Mouse (Mus musculus) ES-E14 (cell line): Measurements from ENCODE around the gene Edem2. TPM values are rescaled to one million over a fixed set of nuclear protein-coding genes. Genes with fewer than 3 reads are reported as not detected.

ENCODE experiments used
- DNase-seq: peaks from one replicate; pipeline ENCODE4 v3.0.0-alpha.2; 2013; ENCODE audit warnings: low read depth, low spot score
- H3K27ac ChIP-seq: 2 replicates; pipeline ENCODE4 v1.5.1; 2012; ENCODE audit warnings: low read depth, mild to moderate bottlenecking, low read length, moderate library complexity, mixed read lengths; ENCODE audit not compliant: poor library complexity, insufficient read depth, severe bottlenecking
- H3K36me3 ChIP-seq: 2 replicates; pipeline ENCODE4 v1.6.1; 2012; ENCODE audit warnings: mild to moderate bottlenecking, low read length, moderate library complexity, mixed read lengths; ENCODE audit not compliant: control insufficient read depth, poor library complexity, insufficient read depth, severe bottlenecking
- H3K4me1 ChIP-seq, 2 experiments: fragments of 150-350 bp in 1 of 2; sonication (generic) in 1 of 2; 2 replicates each; pipeline ENCODE4 v1.6.1; 2012; ENCODE audit warnings: low read length in 2 of 2, mild to moderate bottlenecking in 1 of 2, mixed read lengths in 1 of 2; ENCODE audit not compliant: control insufficient read depth in 2 of 2, insufficient read depth in 2 of 2, poor library complexity in 1 of 2
- H3K4me3 ChIP-seq, 2 experiments: fragments of 150-350 bp in 1 of 2; sonication (generic) in 1 of 2; 2 replicates each; pipeline ENCODE4 v1.5.1; 2012; ENCODE audit warnings: low read length in 2 of 2, low read depth in 1 of 2, mild to moderate bottlenecking in 1 of 2, mixed read lengths in 1 of 2; ENCODE audit not compliant: insufficient read depth in 1 of 2, poor library complexity in 1 of 2, severe bottlenecking in 1 of 2
- H3K9ac ChIP-seq: 2 replicates; pipeline ENCODE4 v1.6.1; 2012; ENCODE audit warnings: low read depth, mild to moderate bottlenecking, low read length, mixed read lengths; ENCODE audit not compliant: poor library complexity, insufficient read depth, severe bottlenecking
- H3K9me3 ChIP-seq: fragments of 150-350 bp; sonication (generic); 2 replicates; pipeline ENCODE4 v1.6.1; 2012; ENCODE audit warnings: low read depth, mild to moderate bottlenecking, low read length; ENCODE audit not compliant: control insufficient read depth, insufficient read depth
- CHD2 ChIP-seq: IDR thresholded peaks from 2 replicates; pipeline ENCODE4 v1.6.1; 2014; ENCODE audit warnings: mild to moderate bottlenecking, low read depth, low read length, inconsistent platforms
- HCFC1 ChIP-seq: IDR thresholded peaks from 2 replicates; pipeline ENCODE4 v1.6.1; 2012; ENCODE audit warnings: low read length, inconsistent platforms, borderline replicate concordance; ENCODE audit not compliant: insufficient read depth
- MAFK ChIP-seq: IDR thresholded peaks from 2 replicates; pipeline ENCODE4 v1.6.1; 2014; ENCODE audit warnings: mild to moderate bottlenecking, low read depth, low read length, inconsistent platforms; ENCODE audit not compliant: insufficient read depth
- ZC3H11A ChIP-seq: IDR thresholded peaks from 2 replicates; pipeline ENCODE4 v1.6.1; 2012; ENCODE audit warnings: low read depth, mild to moderate bottlenecking, inconsistent platforms, low read length, borderline replicate concordance
- ZNF384 ChIP-seq: IDR thresholded peaks from 2 replicates; pipeline ENCODE4 v1.6.1; 2012; ENCODE audit warnings: low read depth, low read length, inconsistent platforms
- in situ Hi-C, 2 experiments: fragments of 600-800 bp; cut with MboI; formaldehyde crosslinking; loops; one replicate each; pipeline ENCODE4 v1.15.1; 2025; ENCODE audit warnings: low sequenced_read_pairs in 2 of 2, inconsistent platforms in 1 of 2; ENCODE audit not compliant: unreplicated experiment in 2 of 2
- total RNA-seq: library from RNA; depleted of rRNA; stranded (reverse); fragments of 300-350 nt; gene quantifications from 2 replicates; pipeline ENCODE4 v1.2.3, GENCODE M21; 2012

Gene Edem2
- total RNA-seq, 1 experiment, result 38.4 TPM

DNA sequence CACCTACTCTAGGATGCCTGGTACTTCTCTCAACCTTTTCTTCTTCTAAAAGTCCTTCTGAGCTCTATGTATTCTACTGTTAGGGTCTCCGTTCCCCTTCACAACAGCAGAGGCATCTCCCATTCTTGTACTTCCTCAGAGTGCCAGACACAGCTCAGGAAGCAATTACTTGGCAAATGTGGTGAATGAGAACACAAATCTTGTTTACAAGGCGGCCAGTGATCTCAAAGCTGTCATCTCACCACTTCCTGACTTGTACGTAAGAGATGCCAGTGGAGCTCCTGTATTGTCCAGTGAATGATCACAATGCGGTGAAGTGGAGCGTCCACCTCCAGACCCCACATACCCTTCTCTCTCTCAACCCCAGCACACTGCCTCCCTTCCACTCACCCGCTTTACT is 4.7 kb downstream of the Edem2 start:
- no peak overlapping the region for H3K9ac ChIP-seq
- H3K36me3 ChIP-seq, result no peaks in the 10 kb centered on the region; the same call in 1 of the 2 replicates
- no peak for TF ChIP-seq ZNF384
- no peak for TF ChIP-seq ZC3H11A
- no peak for TF ChIP-seq MAFK
- no peak for TF ChIP-seq HCFC1
- no peak for TF ChIP-seq CHD2
- H3K9me3 ChIP-seq, result no peaks in the 10 kb centered on the region
- in situ Hi-C loops, result no loop called here
- no peak overlapping the region for H3K27ac ChIP-seq
- H3K4me3 ChIP-seq, result no peak overlapping the region
- peaks cover 0 to 4% of the 10 kb centered on the region in 2 experiments; a peak in 1 of 4 replicates for H3K4me1 ChIP-seq
- DNase-seq, result no peak

DNA sequence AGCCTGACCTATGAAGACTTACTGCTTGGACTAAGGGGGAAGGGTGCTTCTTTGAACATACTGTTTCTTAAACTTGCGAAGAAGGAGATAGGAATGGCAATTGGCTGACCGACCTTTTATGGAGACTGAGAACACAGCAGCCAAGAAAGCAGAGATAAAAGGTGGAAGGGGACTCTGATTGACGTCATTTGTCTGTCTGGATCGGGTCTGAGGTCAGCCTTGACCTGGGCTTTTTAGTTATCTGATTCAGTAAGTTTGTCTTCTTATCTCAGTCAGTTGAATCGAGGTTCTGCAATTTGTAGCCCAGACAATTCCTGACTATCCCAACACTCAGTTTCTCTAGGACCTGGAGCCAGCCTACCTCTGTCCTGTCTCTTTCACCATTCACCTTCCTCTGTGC is 5.2 kb downstream of the Edem2 start:
- in situ Hi-C loops, result no loop called here
- no peak for TF ChIP-seq HCFC1
- no peak for TF ChIP-seq MAFK
- TF ChIP-seq CHD2, result no peak
- no peak overlapping the region for H3K27ac ChIP-seq
- no peak overlapping the region for H3K9ac ChIP-seq
- no peak for DNase-seq
- no peaks in the 10 kb centered on the region for H3K9me3 ChIP-seq
- H3K4me3 ChIP-seq, result no peak overlapping the region
- H3K36me3 ChIP-seq, result no peaks in the 10 kb centered on the region; the same call in 1 of the 2 replicates
- peaks cover 0 to 4% of the 10 kb centered on the region in 2 experiments; a peak in 1 of 4 replicates for H3K4me1 ChIP-seq

DNA sequence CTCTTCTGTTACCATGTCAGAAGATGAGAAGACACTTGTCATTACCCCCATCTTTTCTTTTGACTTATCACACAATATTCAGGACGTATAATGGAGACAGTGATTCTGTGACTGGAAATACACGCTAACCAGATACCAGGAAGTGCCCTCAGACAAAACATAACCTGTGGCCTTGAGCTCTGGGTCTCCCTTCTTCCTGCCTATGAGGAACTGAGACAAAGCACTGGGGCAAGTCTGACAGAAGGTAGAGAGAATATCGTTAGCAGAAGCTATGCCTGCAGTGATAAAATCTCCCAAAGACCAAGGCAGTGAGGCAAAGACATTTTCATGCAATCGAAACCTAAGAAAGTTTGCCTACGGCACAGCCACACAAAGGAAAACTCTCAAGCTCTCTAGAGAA is 8.7 kb downstream of the Edem2 start:
- TF ChIP-seq ZNF384 (no peak), CHD2 (no peak), ZC3H11A (no peak), HCFC1 (no peak), MAFK (no peak)
- Histone ChIP-seq H3K4me3 (no peak overlapping the region), H3K4me1 (no peaks in the 10 kb centered on the region), H3K9me3 (no peaks in the 10 kb centered on the region), H3K27ac (no peak overlapping the region), H3K9ac (no peak overlapping the region), H3K36me3 (no peaks in the 10 kb centered on the region; the same call in 1 of the 2 replicates)
- in situ Hi-C loops, result no loop called here
- DNase-seq, result no peak

DNA sequence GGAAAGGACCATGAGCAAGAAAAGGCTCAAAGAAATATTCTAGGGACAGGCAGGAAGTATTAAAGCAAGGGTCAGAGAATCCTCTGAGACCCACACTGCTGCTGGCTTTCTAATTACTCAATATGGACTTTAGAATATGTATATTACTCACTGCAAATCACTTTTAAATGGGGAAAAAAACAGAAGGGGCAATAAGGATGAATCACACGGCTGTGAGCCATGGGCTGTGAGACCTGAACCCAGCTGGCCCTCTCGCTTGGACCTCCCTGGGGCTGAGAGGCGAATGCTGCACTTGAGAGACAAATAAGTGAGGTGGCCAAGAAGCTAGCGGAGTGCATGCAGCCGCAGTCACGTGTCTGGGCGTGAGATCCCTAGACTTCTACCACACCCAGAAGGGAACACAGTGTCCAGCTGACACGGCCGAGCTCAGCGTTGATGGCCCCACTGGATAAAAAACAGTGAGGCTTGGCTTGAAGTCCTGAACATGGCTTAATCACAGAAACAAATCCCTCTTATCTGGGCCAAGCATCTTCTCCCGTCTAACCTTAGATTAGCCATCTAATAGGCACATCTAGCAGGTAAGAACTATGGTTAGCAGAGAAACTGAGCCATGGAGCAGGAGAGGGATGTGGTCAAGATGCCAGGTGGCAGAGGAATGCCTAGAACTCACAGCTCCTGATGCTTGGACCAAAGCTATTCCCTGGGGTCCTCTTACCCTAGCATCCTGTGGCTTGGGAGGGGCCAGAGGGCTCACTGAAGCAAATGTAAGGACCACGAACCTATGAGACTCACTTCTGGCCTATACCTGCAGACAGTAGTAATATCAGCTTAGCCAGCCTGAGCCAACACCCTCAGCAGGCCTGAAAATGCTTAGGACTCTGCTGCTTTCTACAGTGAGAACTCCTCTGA is 11.9 kb downstream of the Edem2 start:
- in situ Hi-C loops, result no loop called here
- TF ChIP-seq CHD2, result no peak
- no peak for TF ChIP-seq MAFK
- no peak for TF ChIP-seq HCFC1
- TF ChIP-seq ZC3H11A, result no peak
- no peak for TF ChIP-seq ZNF384
- H3K9ac ChIP-seq, result no peak overlapping the region
- peaks cover 9% of the 10 kb centered on the region; the same call in 1 of the 2 replicates for H3K36me3 ChIP-seq
- H3K4me3 ChIP-seq, result no peak overlapping the region
- no peak overlapping the region for H3K27ac ChIP-seq
- no peaks in the 10 kb centered on the region for H3K9me3 ChIP-seq
- no peak for DNase-seq
- H3K4me1 ChIP-seq, result no peaks in the 10 kb centered on the region
